Mouse (Mus musculus) limb, embryonic 11.5 days (tissue): ENCODE results near the gene Osgep. TPM values are rescaled to one million over a fixed set of nuclear protein-coding genes. Genes with fewer than 3 reads are reported as not detected.
"Not testable (repeated sequence)": the region's sequence is repeated elsewhere in the genome, so short reads cannot be mapped to it uniquely, and the experiment has no call there.

Experiments
- ATAC-seq: fragments of 200-750 bp; cut with Nextera tagmentation; 2 replicates; pipeline ENCODE4 v1.8.0; 2017; ENCODE audit warnings: low read depth; ENCODE audit not compliant: insufficient number of reproducible peaks, low FRiP score, low TSS enrichment
- DNase-seq: peaks from one replicate; pipeline ENCODE4 v3.0.0-alpha.2; 2015; ENCODE audit warnings: low spot score
- H3K27ac ChIP-seq: fragments of 300-500 bp; sonication (generic); replicated peaks from 2 replicates; pipeline ENCODE4 v1.5.1; 2014; ENCODE audit warnings: low read depth, mild to moderate bottlenecking, low read length
- H3K27me3 ChIP-seq: fragments of 300-500 bp; sonication (generic); 2 replicates; pipeline ENCODE4 v1.6.1; 2014; ENCODE audit warnings: mild to moderate bottlenecking, low read length, mixed read lengths; ENCODE audit not compliant: control insufficient read depth, insufficient read depth
- H3K36me3 ChIP-seq: fragments of 300-500 bp; sonication (generic); 2 replicates; pipeline ENCODE4 v1.6.1; 2014; ENCODE audit warnings: mild to moderate bottlenecking, low read length, moderate library complexity, mixed read lengths; ENCODE audit not compliant: control insufficient read depth, insufficient read depth
- H3K4me1 ChIP-seq: fragments of 300-500 bp; sonication (generic); 2 replicates; pipeline ENCODE4 v1.6.1; 2014; ENCODE audit warnings: low read length, mixed read lengths; ENCODE audit not compliant: control insufficient read depth, insufficient read depth
- H3K4me2 ChIP-seq: fragments of 300-500 bp; sonication (generic); 2 replicates; pipeline ENCODE4 v1.6.1; 2014; ENCODE audit warnings: low read depth, mild to moderate bottlenecking, moderate library complexity; ENCODE audit not compliant: severe bottlenecking
- H3K4me3 ChIP-seq: fragments of 300-500 bp; sonication (generic); 2 replicates; pipeline ENCODE4 v1.5.1; 2014; ENCODE audit warnings: low read depth, low read length
- H3K9ac ChIP-seq: fragments of 300-500 bp; sonication (generic); 2 replicates; pipeline ENCODE4 v1.6.1; 2014; ENCODE audit warnings: mild to moderate bottlenecking, low read length
- H3K9me3 ChIP-seq: fragments of 300-500 bp; sonication (generic); 2 replicates; pipeline ENCODE4 v1.6.1; 2016; ENCODE audit warnings: low read length; ENCODE audit not compliant: control insufficient read depth
- WGBS: fragments of 180-500 bp; shearing (Covaris S2); extraction: QIAGEN DNeasy Blood & Tissue Kit; methylation state at CpG from one replicate; pipeline ENCODE4 v1.1.7; 2014; 5-methylcytosine and 5-hydroxymethylcytosine counted together
- polyA plus RNA-seq: library from polyadenylated mRNA; unstranded; fragments of >200 nt; fragmentation: Nextera tagmentation; extraction: Ambion mirVana; gene quantifications from 2 replicates; pipeline ENCODE4 v1.2.1, GENCODE M21; 2014

The Osgep gene
- polyA plus RNA-seq = 173 and 186 TPM in 2 replicates

GRCm38 (mm10) chr14:50924281-50925064 lies at the start of gene Osgep, which contains the start of gene Apex1:
Gene Osgep (minus strand): TSS chr14:50924893.
Gene Apex1 (plus strand): TSS chr14:50924968.
- Histone ChIP-seq H3K9ac (peak within 1 kb of the TSS; percentile 79), H3K4me3 (peak within 1 kb of the TSS; percentile 70), H3K4me1 (0 out of 2 replicates have a peak, but pooled peaks cover 4% of the 10 kb centered on the region), H3K27ac (peak within 1 kb of the TSS; percentile 95), H3K4me2 (peak within 1 kb of the TSS; percentile 70), H3K27me3 (no peaks in the 10 kb centered on the region), H3K9me3 (no peaks in the 10 kb centered on the region), H3K36me3 (peaks cover 12% of the 10 kb centered on the region; the same call in 1 of the 2 replicates)
- ATAC-seq (peak; percentile 95), DNase-seq (peak; percentile 98)
- 1% methylated on average over 57 of the region's 57 CpGs for WGBS

GRCm38 (mm10) chr14:50973700-50974099 lies 49.0 kb upstream of the Osgep start:
- ATAC-seq = no peak
- Histone ChIP-seq H3K27ac (no peak overlapping the region), H3K4me2 (no peak overlapping the region), H3K9ac (no peak overlapping the region), H3K4me1 (no peaks in the 10 kb centered on the region), H3K4me3 (no peak overlapping the region), H3K36me3 (no peaks in the 10 kb centered on the region), H3K27me3 (no peaks in the 10 kb centered on the region), H3K9me3 (no peaks in the 10 kb centered on the region)
- no peak for DNase-seq
- 39% methylated on average over 4 of the region's 4 CpGs for WGBS

GRCm38 (mm10) chr14:50973054-50973453 lies 48.4 kb upstream of the Osgep start:
- H3K4me2 ChIP-seq, H3K27ac ChIP-seq, H3K4me3 ChIP-seq, DNase-seq, H3K9ac ChIP-seq, H3K36me3 ChIP-seq, H3K27me3 ChIP-seq, H3K9me3 ChIP-seq, ATAC-seq, H3K4me1 ChIP-seq: not testable (repeated sequence)
- WGBS = 93% methylated on average over 4 of the region's 5 CpGs

GRCm38 (mm10) chr14:50970822-50971221 lies 46.1 kb upstream of the Osgep start:
- Histone ChIP-seq H3K9ac (no peak overlapping the region), H3K27ac (no peak overlapping the region)
- DNase-seq = no peak

GRCm38 (mm10) chr14:50969558-50970544 lies 45.2 kb upstream of the Osgep start:
- DNase-seq (no peak), ATAC-seq (no peak)
- H3K4me3 ChIP-seq = no peak overlapping the region
- no peaks in the 10 kb centered on the region for H3K36me3 ChIP-seq
- H3K4me2 ChIP-seq = no peak overlapping the region
- no peaks in the 10 kb centered on the region for H3K4me1 ChIP-seq
- H3K27ac ChIP-seq = no peak overlapping the region
- no peaks in the 10 kb centered on the region for H3K27me3 ChIP-seq
- 53% methylated on average over 12 of the region's 12 CpGs for WGBS
- no peaks in the 10 kb centered on the region for H3K9me3 ChIP-seq
- no peak overlapping the region for H3K9ac ChIP-seq

More at GRCm38 (mm10) chr14:50970822-50971221, 46.1 kb upstream of the Osgep start:
- Histone ChIP-seq H3K36me3 (no peaks in the 10 kb centered on the region), H3K4me2 (no peak overlapping the region), H3K27me3 (no peaks in the 10 kb centered on the region), H3K9me3 (no peaks in the 10 kb centered on the region), H3K4me1 (no peaks in the 10 kb centered on the region), H3K4me3 (no peak overlapping the region)
- ATAC-seq = no peak
- WGBS = 82% methylated on average over 1 of the region's 1 CpGs

- no peak overlapping the region for H3K27ac ChIP-seq
- 48% methylated on average over 1 of the region's 1 CpGs for WGBS
Measured at GRCm38 (mm10) chr14:50969041-50969440, 44.3 kb upstream of the Osgep start.

GRCm38 (mm10) chr14:50968216-50968980 lies 43.7 kb upstream of the Osgep start:
- Histone ChIP-seq H3K9me3 (no peaks in the 10 kb centered on the region), H3K27ac (no peak overlapping the region), H3K4me2 (no peak overlapping the region), H3K27me3 (no peaks in the 10 kb centered on the region), H3K4me1 (no peaks in the 10 kb centered on the region), H3K4me3 (no peak overlapping the region), H3K36me3 (no peaks in the 10 kb centered on the region), H3K9ac (no peak overlapping the region)
- 86% methylated on average over 5 of the region's 5 CpGs for WGBS
- ATAC-seq = no peak
- no peak for DNase-seq

More at GRCm38 (mm10) chr14:50969041-50969440, 44.3 kb upstream of the Osgep start:
- H3K4me2 ChIP-seq = no peak overlapping the region
- no peaks in the 10 kb centered on the region for H3K36me3 ChIP-seq
- DNase-seq (no peak), ATAC-seq (no peak)
- no peaks in the 10 kb centered on the region for H3K27me3 ChIP-seq
- H3K4me1 ChIP-seq = no peaks in the 10 kb centered on the region
- no peaks in the 10 kb centered on the region for H3K9me3 ChIP-seq
- no peak overlapping the region for H3K4me3 ChIP-seq
- no peak overlapping the region for H3K9ac ChIP-seq
